Mouse (Mus musculus) kidney, postnatal 36 days (tissue): ENCODE measurements around the gene Pde4b.
A peak's percentile ranks its signal among the peaks of the same experiment; 100 is the strongest.

Experiments used
- DNase-seq, 2 experiments: peaks; one replicate each; pipeline ENCODE4 v3.0.0; 2021 to 2022; ENCODE audit warnings: mixed read lengths in 2 of 2

Pde4b gene

DNA sequence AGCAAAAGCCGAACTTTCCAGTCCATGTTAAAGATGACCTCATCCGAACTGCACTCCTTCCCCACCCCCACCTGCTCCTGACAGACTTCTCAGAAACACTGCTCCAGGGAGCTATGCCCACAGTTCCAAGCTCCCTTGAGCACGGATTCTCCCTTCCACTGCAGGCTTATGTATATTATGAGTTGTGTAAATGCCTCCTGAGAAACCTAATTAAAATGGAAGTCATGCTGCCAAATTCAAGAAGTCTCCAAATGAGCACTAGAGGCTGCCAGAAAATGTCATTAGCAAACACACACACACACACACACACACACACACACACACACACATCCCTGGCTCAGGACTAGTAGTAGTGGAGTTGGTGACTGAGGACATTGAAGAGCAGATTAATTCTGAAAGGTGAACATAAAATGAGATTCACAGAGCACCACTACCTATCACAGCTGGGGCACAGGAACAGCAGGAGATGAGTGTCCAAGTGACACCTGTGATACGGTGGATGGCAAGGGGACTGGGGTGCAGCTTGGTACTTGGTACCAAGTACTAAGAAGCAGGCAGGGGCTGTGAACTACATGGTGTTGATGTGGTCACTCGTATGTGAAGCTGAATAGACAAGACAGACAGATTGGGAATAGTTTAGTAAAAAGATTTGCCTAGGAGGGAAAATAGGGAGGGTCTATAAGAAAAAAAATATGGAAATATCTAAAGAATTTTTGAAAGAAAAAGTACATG, 533.0 kb downstream of the Pde4b start:
- no peak for DNase-seq

DNA sequence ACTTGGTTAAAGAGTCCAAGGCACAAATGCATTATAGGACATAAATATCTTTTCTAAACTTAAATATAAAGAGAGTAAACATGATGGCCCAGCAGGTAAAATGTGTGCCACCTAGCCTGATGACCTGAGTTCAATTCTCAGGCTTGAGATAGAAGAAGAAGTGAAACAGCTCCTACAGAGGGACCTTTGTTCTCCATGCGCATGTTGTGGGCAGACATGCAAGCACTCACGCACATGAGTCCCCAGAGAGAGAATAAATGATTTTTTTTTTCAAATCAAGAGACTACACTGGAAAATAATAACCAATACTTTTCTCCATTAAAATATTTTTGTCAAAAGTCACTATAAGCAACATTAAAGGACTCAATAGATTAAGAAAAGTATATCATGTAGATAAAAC, 533.8 kb downstream of the Pde4b start:
- no peak for DNase-seq

- peak in 1 of 2 experiments; percentile 27 for DNase-seq
Measured at GRCm38 (mm10) chr4:102622977-102623376, 535.6 kb downstream of the Pde4b start.

DNA sequence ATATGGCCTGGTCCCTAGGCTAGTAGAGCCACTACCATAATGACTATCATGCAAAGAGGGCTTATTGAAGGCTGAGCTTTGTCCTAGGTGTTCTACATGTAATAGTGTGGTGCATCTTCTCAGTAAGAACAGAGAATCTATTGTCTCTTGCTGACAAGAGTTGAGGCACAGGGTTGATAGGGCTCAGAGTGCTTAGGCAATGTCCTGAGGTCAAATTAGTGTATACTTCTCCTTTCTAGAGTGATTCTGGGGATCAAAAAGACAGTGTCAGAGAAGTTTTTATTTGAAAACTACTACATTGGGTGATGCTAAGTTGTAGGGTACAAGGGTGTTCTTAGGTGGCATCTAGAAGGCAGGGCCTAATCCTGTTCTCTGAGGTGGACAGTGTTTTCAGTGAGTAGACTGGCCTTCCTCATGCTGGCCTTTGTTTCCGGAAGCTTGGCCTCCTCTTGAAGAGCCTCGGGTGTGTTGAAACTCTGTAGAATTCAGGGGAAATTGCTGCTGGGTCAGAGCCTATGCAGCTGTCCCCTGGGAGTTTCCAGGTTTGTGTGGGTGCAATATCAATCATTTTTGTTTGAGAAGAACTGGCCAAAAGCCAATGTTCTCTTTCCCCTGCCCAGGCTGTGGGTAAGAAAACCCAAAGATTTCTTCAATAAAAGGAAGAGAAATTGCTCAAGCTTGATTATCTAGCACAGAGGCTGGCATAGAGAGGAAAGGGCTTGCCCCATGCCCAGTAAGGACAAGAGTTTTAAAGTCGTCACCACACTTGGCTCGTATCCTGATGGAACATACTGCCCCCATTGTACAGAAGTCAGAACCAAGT, 536.7 kb downstream of the Pde4b start:
- DNase-seq: no peak

DNA sequence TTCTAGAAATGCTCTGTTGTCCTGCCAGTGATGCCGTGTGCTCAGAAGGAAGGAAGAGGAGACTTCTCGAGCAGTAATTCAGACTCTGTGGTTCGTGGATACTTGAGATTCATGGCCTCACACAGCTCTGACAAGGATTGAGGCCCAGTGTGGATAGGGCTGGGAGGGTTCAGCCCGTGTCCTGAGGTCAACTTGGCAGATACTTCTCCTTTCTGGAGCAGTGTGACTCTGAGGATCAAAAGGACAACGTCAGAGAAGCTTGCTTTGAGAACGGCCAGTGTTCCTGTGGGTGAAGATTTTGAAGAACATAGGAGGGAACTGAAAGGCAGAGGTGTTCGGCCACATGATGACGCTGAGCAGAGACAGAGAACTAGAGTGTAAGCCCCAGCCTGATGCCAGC, 537.6 kb downstream of the Pde4b start:
- no peak for DNase-seq

DNA sequence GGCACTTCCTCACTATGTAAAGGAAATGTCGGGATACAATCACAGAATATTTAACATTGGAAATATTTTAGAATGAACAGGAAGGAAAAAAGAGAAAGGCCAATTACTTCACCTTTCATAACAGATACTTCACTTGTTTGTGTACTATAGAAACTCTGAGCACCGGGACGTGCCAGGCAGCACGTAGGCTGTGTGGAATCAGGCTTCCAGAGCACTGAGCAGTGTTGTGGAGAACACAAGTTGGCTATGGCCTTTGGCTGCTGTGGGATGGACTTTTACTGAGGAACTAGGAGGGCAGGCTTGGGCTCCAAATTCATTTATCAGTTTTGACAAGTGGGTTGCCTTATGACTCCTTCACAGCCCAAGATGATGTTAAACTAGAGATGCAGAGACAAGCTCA, 540.5 kb downstream of the Pde4b start:
- DNase-seq: no peak

DNA sequence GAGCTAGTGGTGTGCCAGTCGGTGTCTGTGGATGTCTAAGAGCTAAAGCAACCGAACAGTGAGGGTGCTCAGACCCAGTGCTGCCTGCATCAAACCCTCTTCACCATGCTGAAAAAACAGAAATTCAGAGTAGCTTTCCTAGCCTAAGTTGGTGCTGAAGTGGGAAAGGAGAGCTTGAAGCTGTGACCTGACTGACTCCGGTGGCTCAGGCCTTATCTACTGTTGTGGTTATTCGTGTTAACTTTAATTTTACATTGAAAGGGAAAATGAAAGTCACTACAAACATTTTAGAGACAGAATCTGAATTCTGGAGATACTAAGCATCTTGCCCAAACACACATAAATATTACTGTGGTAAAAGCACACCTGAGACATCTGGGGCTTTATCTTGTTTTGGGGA, 542.3 kb downstream of the Pde4b start:
- DNase-seq: no peak

GRCm38 (mm10) chr4:102630261-102630660, 542.9 kb downstream of the Pde4b start:
- DNase-seq: peak; percentile 10 to 16

DNA sequence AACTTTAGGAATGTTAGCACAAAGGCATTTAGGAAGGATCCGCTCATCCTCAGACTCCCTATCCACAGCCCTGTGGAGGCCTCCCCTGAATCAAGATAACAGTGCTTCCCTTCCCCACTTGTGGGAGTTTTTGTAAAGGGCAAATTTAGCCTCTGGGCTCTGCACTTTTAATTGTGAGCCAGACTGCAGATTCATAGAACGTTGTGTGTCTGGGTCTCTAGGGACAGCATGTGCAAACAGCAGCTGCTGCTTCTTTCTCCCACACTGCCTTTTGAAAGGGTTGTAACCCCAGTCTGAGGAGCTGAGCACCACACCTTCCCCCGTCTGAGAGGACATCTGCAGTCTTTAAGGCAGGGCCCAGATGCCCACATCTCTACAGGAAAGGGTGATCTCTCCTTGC, 544.3 kb downstream of the Pde4b start:
- DNase-seq: no peak

- no peak for DNase-seq
Measured at GRCm38 (mm10) chr4:102633241-102633640, 545.9 kb downstream of the Pde4b start.

DNA sequence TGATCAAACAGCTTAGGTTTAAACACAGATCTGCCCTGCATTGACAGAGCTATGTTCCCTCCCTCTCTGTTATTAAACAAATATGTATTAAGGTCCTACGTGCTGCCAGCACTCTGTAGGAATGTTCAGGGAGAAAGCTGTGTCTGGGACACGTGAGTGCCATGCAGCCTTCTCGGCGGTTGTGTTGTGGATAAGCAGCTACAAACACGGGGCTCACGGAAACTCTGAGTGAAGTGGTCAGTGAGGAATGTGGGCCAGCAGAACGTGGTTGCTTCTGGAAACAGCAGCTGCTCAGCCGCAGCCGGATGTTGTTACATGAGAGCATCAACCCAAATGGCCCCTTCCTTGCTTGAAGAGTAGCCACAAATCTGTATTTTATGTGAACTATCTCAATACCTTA, 547.9 kb downstream of the Pde4b start:
- DNase-seq: peak; percentile 19 to 22

- no peak for DNase-seq
Measured at GRCm38 (mm10) chr4:102635944-102636343, 548.6 kb downstream of the Pde4b start.

DNA sequence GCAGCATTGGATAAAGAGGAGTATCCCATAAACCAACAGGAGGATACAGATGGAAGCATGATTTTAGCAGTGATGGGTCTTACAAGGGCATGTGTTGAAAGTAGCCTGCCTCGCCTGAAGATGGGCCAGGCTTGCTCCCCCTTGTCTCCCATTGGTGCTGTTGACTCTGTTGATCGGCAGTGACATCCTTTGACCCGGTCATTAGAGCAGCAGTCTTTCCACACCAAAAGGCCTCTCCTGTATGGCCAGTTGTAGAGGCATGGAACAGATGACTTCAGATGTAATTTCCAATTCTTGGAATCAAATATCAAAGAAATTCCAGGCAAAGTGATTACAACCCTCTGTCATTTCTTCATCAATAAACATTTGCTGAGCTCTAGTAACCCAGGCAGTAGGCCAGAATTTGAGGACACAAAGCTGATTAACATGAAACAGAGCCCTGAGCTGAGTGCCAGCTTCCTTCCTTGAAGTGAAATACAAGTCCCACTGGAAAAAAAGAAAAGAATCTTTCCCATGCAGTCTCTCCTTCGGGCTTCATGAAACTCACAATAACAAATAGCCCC, 550.1 kb downstream of the Pde4b start:
- no peak for DNase-seq

- no peak for DNase-seq
Measured at GRCm38 (mm10) chr4:102640942-102641341, 553.6 kb downstream of the Pde4b start.

GRCm38 (mm10) chr4:102644062-102644461, 556.7 kb downstream of the Pde4b start:
- DNase-seq: no peak

DNA sequence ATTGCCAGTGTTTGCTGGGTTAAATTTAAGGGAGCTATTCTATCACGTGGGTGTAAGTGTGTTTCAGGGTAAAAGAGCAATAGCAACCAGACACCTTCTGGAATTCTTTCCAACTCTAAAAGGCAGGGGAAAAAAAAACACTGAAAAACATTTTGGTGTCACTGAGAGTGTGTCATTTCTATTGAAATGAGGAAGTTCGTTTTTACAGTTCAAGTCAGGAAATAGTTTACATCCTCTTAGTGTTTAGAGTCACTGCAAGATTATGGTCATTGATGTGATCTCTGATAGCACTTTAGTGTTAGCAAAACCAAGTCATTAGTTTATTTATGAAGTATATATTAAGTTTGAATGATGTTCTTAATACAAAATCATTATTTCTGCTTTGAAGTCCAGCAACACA, 559.7 kb downstream of the Pde4b start:
- DNase-seq: no peak

GRCm38 (mm10) chr4:102655331-102655730, 568.0 kb downstream of the Pde4b start:
- DNase-seq: no peak

- DNase-seq: peak; percentile 47 to 54
Measured at GRCm38 (mm10) chr4:102656494-102657036, 569.2 kb downstream of the Pde4b start.
